Mouse (Mus musculus): ENCODE measurements around the gene Gins2. TPM values are rescaled to one million over a fixed set of nuclear protein-coding genes. Genes with fewer than 3 reads are reported as not detected.

Gins2 gene
- polyA plus RNA-seq, 1 experiment from 2014 or later, result 83.2 TPM

- H3K27me3 ChIP-seq, result no peaks in the 10 kb centered on the region
- no peak overlapping the region for H3K9ac ChIP-seq
- ATAC-seq (ENCODE audit: low FRiP score), result no peak
- no peak overlapping the region; the same call in 1 of the 2 replicates for H3K27ac ChIP-seq
- 83% methylated on average over 21 of the region's 21 CpGs for WGBS
- H3K36me3 ChIP-seq (replicated peaks), result peaks cover 98% of the 10 kb centered on the region
- H3K4me2 ChIP-seq, result no peak overlapping the region
- no peaks in the 10 kb centered on the region for H3K9me3 ChIP-seq
- peaks cover 16% of the 10 kb centered on the region for H3K4me1 ChIP-seq
- H3K4me3 ChIP-seq (replicated peaks), result no peak overlapping the region
Measured at GRCm38 (mm10) chr8:120572534-120572933, 16.6 kb downstream of the Gins2 start.

GRCm38 (mm10) chr8:120571561-120571960, 17.5 kb downstream of the Gins2 start:
- Histone ChIP-seq H3K9ac (no peak overlapping the region), H3K4me2 (no peak overlapping the region), H3K36me3 (replicated peaks) (peaks cover 98% of the 10 kb centered on the region), H3K27ac (0 out of 2 replicates have a peak overlapping the region, but pooled peaks have one; percentile 14), H3K9me3 (no peaks in the 10 kb centered on the region), H3K4me1 (peaks cover 24% of the 10 kb centered on the region), H3K4me3 (replicated peaks) (no peak overlapping the region), H3K27me3 (no peaks in the 10 kb centered on the region)
- no peak for ATAC-seq (ENCODE audit: low FRiP score)
- WGBS, result 82% methylated on average over 8 of the region's 8 CpGs

- no peak for ATAC-seq (ENCODE audit: low FRiP score)
Measured at GRCm38 (mm10) chr8:120569939-120570715, 19.0 kb downstream of the Gins2 start.

GRCm38 (mm10) chr8:120569123-120569522, 20.0 kb downstream of the Gins2 start:
- Histone ChIP-seq H3K4me3 (replicated peaks) (no peak overlapping the region), H3K9ac (no peak overlapping the region), H3K27me3 (no peaks in the 10 kb centered on the region), H3K9me3 (no peaks in the 10 kb centered on the region), H3K4me2 (no peak overlapping the region), H3K4me1 (peaks cover 38% of the 10 kb centered on the region), H3K36me3 (replicated peaks) (peaks cover 84% of the 10 kb centered on the region), H3K27ac (peak overlapping the region; percentile 50; the same call in 1 of the 2 replicates)
- no peak for ATAC-seq (ENCODE audit: low FRiP score)
- WGBS, result 96% methylated on average over 17 of the region's 17 CpGs

More at GRCm38 (mm10) chr8:120569939-120570715, 19.0 kb downstream of the Gins2 start:
- no peak overlapping the region for H3K9ac ChIP-seq
- H3K27me3 ChIP-seq, result no peaks in the 10 kb centered on the region
- H3K4me2 ChIP-seq, result no peak overlapping the region
- H3K27ac ChIP-seq, result peak overlapping the region; percentile 50
- H3K36me3 ChIP-seq (replicated peaks), result peaks cover 94% of the 10 kb centered on the region
- WGBS, result 57% methylated on average over 13 of the region's 13 CpGs
- H3K4me3 ChIP-seq (replicated peaks), result no peak overlapping the region
- H3K4me1 ChIP-seq, result peaks cover 33% of the 10 kb centered on the region
- H3K9me3 ChIP-seq, result no peaks in the 10 kb centered on the region

- no peak for ATAC-seq (ENCODE audit: low FRiP score)
- Histone ChIP-seq H3K36me3 (replicated peaks) (peaks cover 75% of the 10 kb centered on the region), H3K27me3 (no peaks in the 10 kb centered on the region), H3K9me3 (no peaks in the 10 kb centered on the region), H3K4me3 (replicated peaks) (no peak overlapping the region), H3K4me2 (no peak overlapping the region), H3K4me1 (peaks cover 44% of the 10 kb centered on the region), H3K27ac (no peak overlapping the region), H3K9ac (no peak overlapping the region)
- WGBS, result 97% methylated on average over 37 of the region's 37 CpGs
Measured at GRCm38 (mm10) chr8:120568164-120568798, 20.8 kb downstream of the Gins2 start.

- Histone ChIP-seq H3K27ac (0 out of 2 replicates have a peak overlapping the region, but pooled peaks have one; percentile 25), H3K27me3 (no peaks in the 10 kb centered on the region), H3K4me1 (peaks cover 49% of the 10 kb centered on the region), H3K9me3 (no peaks in the 10 kb centered on the region), H3K36me3 (replicated peaks) (peaks cover 70% of the 10 kb centered on the region), H3K4me3 (replicated peaks) (no peak overlapping the region; the same call in 1 of the 2 replicates), H3K4me2 (no peak overlapping the region), H3K9ac (no peak overlapping the region)
- ATAC-seq (ENCODE audit: low FRiP score), result no peak
- WGBS, result 95% methylated on average over 17 of the region's 17 CpGs
Measured at GRCm38 (mm10) chr8:120567731-120568130, 21.4 kb downstream of the Gins2 start.

- H3K4me3 ChIP-seq (replicated peaks), result no peak overlapping the region
- peaks cover 60% of the 10 kb centered on the region for H3K4me1 ChIP-seq
- WGBS, result 82% methylated on average over 8 of the region's 8 CpGs
- H3K4me2 ChIP-seq, result no peak overlapping the region
- H3K27me3 ChIP-seq, result no peaks in the 10 kb centered on the region
- no peak overlapping the region for H3K9ac ChIP-seq
- H3K27ac ChIP-seq, result peak overlapping the region; percentile 78; the same call in 1 of the 2 replicates
- ATAC-seq (ENCODE audit: low FRiP score), result no peak
- no peaks in the 10 kb centered on the region for H3K9me3 ChIP-seq
- H3K36me3 ChIP-seq (replicated peaks), result peaks cover 59% of the 10 kb centered on the region
Measured at GRCm38 (mm10) chr8:120566681-120567080, 22.4 kb downstream of the Gins2 start.

GRCm38 (mm10) chr8:120565151-120565711, 23.9 kb downstream of the Gins2 start:
- no peak overlapping the region for H3K9ac ChIP-seq
- no peak overlapping the region for H3K4me3 ChIP-seq (replicated peaks)
- peaks cover under 1% of the 10 kb centered on the region; the same call in 1 of the 2 replicates for H3K27me3 ChIP-seq
- no peaks in the 10 kb centered on the region for H3K9me3 ChIP-seq
- peaks cover 74% of the 10 kb centered on the region for H3K4me1 ChIP-seq
- peak overlapping the region; percentile 78 for H3K27ac ChIP-seq
- no peak overlapping the region; the same call in none of the 2 replicates for H3K4me2 ChIP-seq
- H3K36me3 ChIP-seq (replicated peaks), result peaks cover 46% of the 10 kb centered on the region
- ATAC-seq (ENCODE audit: low FRiP score), result peak; percentile 12
- WGBS, result 5% methylated on average over 7 of the region's 7 CpGs

GRCm38 (mm10) chr8:120563851-120564837, 25.0 kb downstream of the Gins2 start:
- Histone ChIP-seq H3K4me3 (replicated peaks) (0 out of 2 replicates have a peak overlapping the region, but pooled peaks have one; percentile 1), H3K27ac (peak overlapping the region; percentile 93), H3K4me1 (peaks cover 80% of the 10 kb centered on the region), H3K4me2 (peak overlapping the region; percentile 27), H3K9me3 (no peaks in the 10 kb centered on the region), H3K9ac (peak overlapping the region; percentile 33), H3K36me3 (replicated peaks) (peaks cover 36% of the 10 kb centered on the region), H3K27me3 (peaks cover 4% of the 10 kb centered on the region; the same call in 1 of the 2 replicates)
- 15% methylated on average over 20 of the region's 20 CpGs for WGBS
- ATAC-seq (ENCODE audit: low FRiP score), result peak; percentile 36; the same call in 1 of the 2 replicates

GRCm38 (mm10) chr8:120563348-120563724, 25.8 kb downstream of the Gins2 start:
- Histone ChIP-seq H3K27ac (peak overlapping the region; percentile 93), H3K4me1 (peaks cover 89% of the 10 kb centered on the region), H3K4me3 (replicated peaks) (0 out of 2 replicates have a peak overlapping the region, but pooled peaks have one; percentile 1), H3K36me3 (replicated peaks) (peaks cover 34% of the 10 kb centered on the region), H3K9ac (peak overlapping the region; percentile 33; the same call in 1 of the 2 replicates), H3K9me3 (no peaks in the 10 kb centered on the region), H3K4me2 (peak overlapping the region; percentile 27; the same call in 1 of the 2 replicates), H3K27me3 (peaks cover 4% of the 10 kb centered on the region; the same call in 1 of the 2 replicates)
- peak; percentile 45 for ATAC-seq (ENCODE audit: low FRiP score)
- WGBS, result 7% methylated on average over 8 of the region's 8 CpGs

- WGBS, result 70% methylated on average over 18 of the region's 18 CpGs
- Histone ChIP-seq H3K9me3 (no peaks in the 10 kb centered on the region), H3K4me3 (replicated peaks) (no peak overlapping the region), H3K27me3 (peaks cover 4% of the 10 kb centered on the region; the same call in 1 of the 2 replicates), H3K9ac (peak overlapping the region; percentile 33; the same call in 1 of the 2 replicates), H3K4me2 (0 out of 2 replicates have a peak overlapping the region, but pooled peaks have one; percentile 27), H3K27ac (peak overlapping the region; percentile 93), H3K4me1 (peaks cover 94% of the 10 kb centered on the region), H3K36me3 (replicated peaks) (peaks cover 29% of the 10 kb centered on the region)
- no peak for ATAC-seq (ENCODE audit: low FRiP score)
Measured at GRCm38 (mm10) chr8:120562680-120563347, 26.3 kb downstream of the Gins2 start.
